Mouse (Mus musculus) heart, postnatal 25 days (tissue): Measurements from ENCODE around the gene Agap1. TPM values are rescaled to one million over a fixed set of nuclear protein-coding genes. Genes with fewer than 3 reads are reported as not detected.

Experiments
- DNase-seq: peaks from one replicate; pipeline ENCODE4 v3.0.0; 2022; ENCODE audit warnings: low spot score
- intact Hi-C: fragments of 180-260 bp; cut with DNase I; formaldehyde crosslinking; loops from one replicate; pipeline ENCODE4 v1.15.1; 2025
- total RNA-seq, 2 experiments: library from RNA; stranded (reverse); gene quantifications; 2 replicates each; pipeline ENCODE4 v1.2.3; 2021

Gene Agap1
- total RNA-seq, 2 experiments from 2014 or later = 62.8 to 65.5 TPM

DNA sequence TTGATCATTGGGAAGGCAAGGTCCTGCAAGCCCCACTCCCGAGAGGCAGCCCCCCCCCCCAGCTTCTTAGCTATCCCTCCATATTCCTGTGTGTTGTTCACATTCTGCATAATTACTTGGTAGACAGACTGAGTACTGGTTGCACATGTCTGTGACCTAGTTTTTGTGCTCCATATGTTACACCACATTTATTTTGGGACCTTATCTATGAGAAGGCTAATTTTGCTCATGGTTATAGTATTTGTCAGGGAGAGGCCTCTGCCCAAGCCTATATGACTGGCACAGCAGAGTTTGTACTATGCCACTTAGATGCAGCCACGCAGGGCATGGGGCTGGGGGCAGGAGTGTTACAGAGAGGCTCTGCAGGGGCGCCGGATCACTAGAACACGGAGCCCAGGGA lies 144.3 kb downstream of the Agap1 start:
- intact Hi-C loops = no loop called here
- no peak for DNase-seq

GRCm38 (mm10) chr1:89599983-89600741 lies 145.6 kb downstream of the Agap1 start:
- intact Hi-C loops = no loop called here
- no peak for DNase-seq

DNA sequence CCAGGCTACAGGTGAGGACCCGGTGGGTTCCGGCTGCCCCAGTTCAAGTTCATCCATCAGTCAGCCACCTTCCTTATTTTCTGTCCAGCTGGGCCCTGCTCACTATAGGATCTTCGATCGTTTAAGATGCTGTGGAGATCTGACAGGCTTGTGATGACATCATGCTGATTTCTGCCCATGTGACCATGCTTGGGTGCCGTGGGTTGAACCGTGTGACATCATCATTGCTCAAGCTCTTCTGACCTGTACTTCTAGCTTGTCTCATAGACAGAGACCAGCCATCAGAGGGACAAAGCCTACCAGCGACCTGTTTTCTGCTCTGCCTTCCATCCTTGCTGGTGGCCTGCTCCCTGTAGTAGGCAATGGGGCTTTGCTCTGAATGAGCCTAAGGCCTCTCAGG lies 146.7 kb downstream of the Agap1 start:
- DNase-seq = no peak
- intact Hi-C loops = no loop called here

DNA sequence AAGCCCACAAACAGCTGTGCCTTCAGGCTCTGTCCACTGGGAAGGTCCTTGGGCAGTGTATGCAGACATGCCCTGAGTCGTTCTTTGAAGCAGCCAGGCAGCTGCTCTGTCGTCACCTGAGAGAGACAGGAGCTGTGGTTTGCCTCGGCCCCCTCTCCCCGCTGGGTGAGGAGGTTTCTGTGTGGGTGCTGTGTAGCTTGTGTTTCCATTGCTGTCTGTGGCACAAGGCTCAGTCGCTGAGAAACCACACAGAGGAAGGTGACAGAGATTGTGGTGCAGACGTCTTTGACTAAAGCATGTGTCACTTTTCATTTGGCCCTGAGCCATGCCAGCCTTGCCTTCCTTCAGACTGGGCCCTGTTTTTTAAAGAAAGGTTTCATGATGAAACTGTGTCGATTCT lies 148.3 kb downstream of the Agap1 start:
- no peak for DNase-seq
- intact Hi-C loops = no loop called here

DNA sequence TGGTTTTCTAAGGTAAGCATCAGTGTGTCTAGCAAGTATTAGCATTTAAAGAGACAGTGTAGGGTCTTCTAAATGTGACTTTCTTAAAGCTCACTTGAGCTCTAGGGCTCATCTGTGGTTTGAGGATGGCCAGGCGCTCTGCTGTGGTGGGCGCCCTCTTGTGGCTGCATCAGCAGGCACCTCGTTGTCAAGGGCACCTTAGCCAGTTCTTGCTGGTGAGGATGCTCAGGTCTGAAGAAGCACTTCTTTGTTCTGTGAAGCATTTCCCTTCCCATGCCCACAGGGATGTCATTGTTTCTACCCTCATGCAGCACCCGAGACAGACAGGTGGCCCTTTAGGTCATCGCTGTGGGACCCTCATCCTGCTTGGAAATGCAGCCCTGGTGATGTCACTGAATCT lies 152.0 kb downstream of the Agap1 start:
- intact Hi-C loops = loop anchor here (1.0 to 2.0 kb wide), 3 partner anchors 24 to 372 kb away; no protein-coding TSS in a partner anchor
- no peak for DNase-seq

DNA sequence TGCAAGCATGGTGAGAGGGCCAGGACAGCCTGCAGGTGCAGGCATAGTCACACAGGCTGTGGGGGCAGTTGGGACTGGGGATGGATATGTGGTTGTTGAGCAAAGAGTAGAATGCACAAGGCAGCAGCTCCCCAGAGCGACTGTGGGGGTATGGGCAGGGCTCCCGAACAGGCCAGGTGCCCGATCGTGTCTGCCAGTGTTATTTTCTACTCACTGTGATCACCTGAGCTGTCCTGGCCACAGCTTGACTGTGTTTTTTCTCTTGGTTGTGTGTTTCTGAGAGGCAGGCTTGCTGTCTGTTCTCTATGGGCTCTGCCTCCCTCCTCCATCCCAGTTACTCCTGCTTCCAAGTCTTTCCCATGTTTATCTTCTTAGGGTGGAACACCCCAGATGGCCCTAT lies 154.2 kb downstream of the Agap1 start:
- DNase-seq = no peak
- intact Hi-C loops = no loop called here

DNA sequence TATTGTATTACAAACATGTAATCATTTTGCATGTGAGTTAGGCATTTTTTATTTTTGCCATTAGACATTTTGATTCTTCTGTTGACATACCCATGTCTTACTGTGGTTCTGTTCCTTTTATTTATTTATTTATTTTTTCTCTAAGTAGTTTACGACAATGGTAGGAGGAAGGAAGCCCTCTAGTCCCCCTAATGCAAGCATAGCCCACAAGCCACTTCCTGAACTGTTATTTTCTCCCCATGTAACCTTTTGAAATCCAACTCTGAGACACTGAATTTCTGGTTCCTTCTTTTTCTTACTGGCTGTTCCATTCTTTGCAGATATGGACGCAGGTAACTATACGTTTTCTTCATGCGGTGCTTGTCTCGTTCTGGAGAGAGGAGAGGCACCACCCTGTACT lies 155.4 kb downstream of the Agap1 start:
- intact Hi-C loops = no loop called here
- no peak for DNase-seq

GRCm38 (mm10) chr1:89611521-89611920 lies 156.9 kb downstream of the Agap1 start:
- DNase-seq = no peak
- intact Hi-C loops = no loop called here

- no peak for DNase-seq
- intact Hi-C loops = no loop called here
These were observed 158.7 kb downstream of the Agap1 start for GRCm38 (mm10) chr1:89613234-89613870.

- intact Hi-C loops = no loop called here
- no peak for DNase-seq
These were observed 161.9 kb downstream of the Agap1 start for GRCm38 (mm10) chr1:89616556-89616955.

DNA sequence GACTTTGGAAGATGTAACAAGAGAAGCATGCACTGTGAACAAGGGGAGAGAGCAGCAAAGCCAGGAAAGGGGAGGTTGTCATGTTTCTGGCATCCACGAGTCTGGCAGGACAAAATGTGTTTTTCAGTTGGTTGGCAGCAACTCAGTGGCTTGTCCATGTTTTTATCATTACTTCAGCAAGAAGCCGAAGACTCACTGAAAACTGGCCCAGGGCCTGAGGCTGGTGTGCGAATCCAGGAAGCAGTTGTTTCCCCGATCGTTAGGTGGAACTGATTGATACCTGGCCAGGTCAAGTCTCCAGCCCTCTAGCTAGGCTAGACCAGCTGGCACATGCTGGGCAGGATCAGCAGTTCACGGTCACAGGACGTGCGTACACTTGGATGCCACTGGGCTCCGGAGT lies 162.7 kb downstream of the Agap1 start:
- DNase-seq = peak; percentile 60
- intact Hi-C loops = no loop called here

GRCm38 (mm10) chr1:89619963-89620362 lies 165.4 kb downstream of the Agap1 start:
- intact Hi-C loops = no loop called here
- no peak for DNase-seq

DNA sequence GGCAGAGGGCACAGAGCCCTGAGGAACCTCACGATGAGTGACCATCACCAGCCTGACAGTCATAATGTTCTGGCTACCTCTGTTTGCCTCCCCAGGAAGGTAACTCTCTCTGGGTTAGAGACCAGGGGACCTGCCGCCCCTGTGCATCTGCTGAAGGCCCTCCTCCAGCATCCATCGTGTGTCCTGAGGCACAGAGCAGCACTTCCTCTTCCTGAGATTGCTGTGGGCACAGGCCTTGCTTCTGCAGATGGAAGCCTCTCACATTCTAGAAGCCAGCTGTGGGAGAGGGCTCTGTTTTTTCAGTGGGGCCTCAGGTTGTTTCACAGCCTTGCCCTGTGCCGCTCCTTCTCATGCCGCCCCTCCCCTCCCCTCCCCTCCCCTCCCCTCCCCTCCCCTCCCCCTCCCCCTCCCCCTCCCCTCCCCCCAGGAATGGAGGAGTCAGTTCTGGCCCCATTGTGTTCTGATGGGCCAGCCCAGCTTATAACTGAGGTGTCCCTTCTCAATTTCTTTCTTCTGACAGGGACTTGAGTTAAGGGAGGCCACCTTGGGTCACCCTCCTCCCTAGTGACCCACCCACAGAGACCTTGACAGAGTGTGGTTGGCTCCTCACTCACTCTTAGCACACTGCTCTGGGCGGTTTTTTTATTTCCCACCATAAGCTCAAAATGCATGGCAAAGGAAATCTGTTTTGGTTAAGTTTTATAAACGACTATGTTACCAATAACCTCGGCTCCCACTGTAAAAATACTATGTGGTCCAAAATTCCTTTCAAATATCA lies 166.6 kb downstream of the Agap1 start:
- no peak for DNase-seq
- intact Hi-C loops = no loop called here

DNA sequence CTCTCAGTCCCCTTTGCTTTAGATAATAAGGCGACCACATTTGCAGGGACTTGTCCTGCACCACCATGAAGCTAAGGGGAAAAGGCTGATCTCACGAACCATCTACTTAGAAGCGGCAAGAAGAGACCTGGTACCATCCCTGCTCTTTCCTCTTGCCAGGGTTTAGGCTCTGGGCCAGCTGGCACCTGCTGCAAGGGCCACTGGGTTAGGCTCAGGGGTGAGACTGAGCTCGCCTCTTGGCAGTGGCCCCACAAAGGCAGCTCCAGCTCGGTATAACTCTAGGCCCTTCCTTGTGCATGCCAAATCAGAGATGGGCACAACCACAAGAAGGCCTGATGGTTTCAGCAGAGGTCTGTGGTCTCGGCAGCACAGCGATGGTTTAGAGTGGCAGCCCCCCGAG lies 167.3 kb downstream of the Agap1 start:
- peak; percentile 36 for DNase-seq
- intact Hi-C loops = no loop called here

DNA sequence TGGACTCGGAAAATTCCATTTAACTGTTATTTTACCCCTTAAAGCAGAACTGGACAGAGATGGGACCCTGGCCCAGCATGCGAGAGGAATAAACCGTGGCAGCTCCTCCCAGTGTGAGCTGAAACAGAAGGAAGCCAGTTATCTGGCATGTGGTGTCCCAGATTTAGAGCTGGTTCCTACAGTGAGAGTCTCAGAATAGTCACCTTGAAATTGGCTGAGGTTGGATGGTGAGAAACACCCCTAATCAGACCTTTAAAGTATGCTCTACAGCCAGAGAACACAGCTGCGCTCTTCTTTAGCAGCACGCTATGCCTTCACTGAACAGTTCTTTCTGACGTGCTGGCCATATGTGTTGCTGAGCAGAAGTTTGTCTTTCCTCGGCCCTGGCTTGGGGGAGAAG lies 168.2 kb downstream of the Agap1 start:
- no peak for DNase-seq
- intact Hi-C loops = no loop called here

GRCm38 (mm10) chr1:89625312-89625711 lies 170.7 kb downstream of the Agap1 start:
- DNase-seq = no peak
- intact Hi-C loops = loop anchor here (5.0 kb wide), 1 partner anchor 43 kb away; no protein-coding TSS in a partner anchor

GRCm38 (mm10) chr1:89625967-89626366 lies 171.4 kb downstream of the Agap1 start:
- no peak for DNase-seq
- intact Hi-C loops = loop anchor here (5.0 kb wide), 1 partner anchor 44 kb away; no protein-coding TSS in a partner anchor

GRCm38 (mm10) chr1:89626940-89627339 lies 172.3 kb downstream of the Agap1 start:
- intact Hi-C loops = loop anchor here (5.0 kb wide), 1 partner anchor 45 kb away; no protein-coding TSS in a partner anchor
- DNase-seq = no peak

GRCm38 (mm10) chr1:89627650-89628049 lies 173.0 kb downstream of the Agap1 start:
- intact Hi-C loops = loop anchor here (5.0 kb wide), 1 partner anchor 45 kb away; no protein-coding TSS in a partner anchor
- no peak for DNase-seq

- intact Hi-C loops = loop anchor here (2.0 to 5.0 kb wide), 3 partner anchors 24 to 309 kb away; no protein-coding TSS in a partner anchor
- DNase-seq = no peak
These were observed 176.2 kb downstream of the Agap1 start for GRCm38 (mm10) chr1:89630836-89631235.
